Mouse (Mus musculus): ENCODE results near the gene Tnfrsf8.

The Tnfrsf8 gene

GRCm38 (mm10) chr4:145264761-145265160 lies 50.2 kb downstream of the Tnfrsf8 start:
- DNase-seq, result no peak

- no peak for DNase-seq
Measured at GRCm38 (mm10) chr4:145263583-145263982, 51.4 kb downstream of the Tnfrsf8 start.

- DNase-seq, result no peak
Measured at GRCm38 (mm10) chr4:145260802-145261201, 54.2 kb downstream of the Tnfrsf8 start.

- DNase-seq, result no peak
Measured at GRCm38 (mm10) chr4:145257751-145258434, 57.1 kb downstream of the Tnfrsf8 start.

- DNase-seq, result no peak
Measured at GRCm38 (mm10) chr4:145256144-145256543, 58.8 kb downstream of the Tnfrsf8 start.

GRCm38 (mm10) chr4:145254418-145254817 lies 60.5 kb downstream of the Tnfrsf8 start:
- no peak for DNase-seq

GRCm38 (mm10) chr4:145252611-145253010 lies 62.4 kb downstream of the Tnfrsf8 start:
- no peak for DNase-seq

GRCm38 (mm10) chr4:145251546-145251945 lies 63.4 kb downstream of the Tnfrsf8 start:
- no peak for DNase-seq

GRCm38 (mm10) chr4:145250002-145250401 lies 65.0 kb downstream of the Tnfrsf8 start:
- no peak for DNase-seq

- DNase-seq, result no peak
Measured at GRCm38 (mm10) chr4:145247556-145247955, 67.4 kb downstream of the Tnfrsf8 start.

- DNase-seq, result no peak
Measured at GRCm38 (mm10) chr4:145246173-145247011, 68.6 kb downstream of the Tnfrsf8 start, which contains the start of gene Tnfrsf1b. Gene Tnfrsf1b (minus strand): TSS chr4:145246870.

GRCm38 (mm10) chr4:145245581-145245980 lies 69.4 kb downstream of the Tnfrsf8 start:
- no peak for DNase-seq

- DNase-seq, result no peak
Measured at GRCm38 (mm10) chr4:145244676-145245075, 70.3 kb downstream of the Tnfrsf8 start.

GRCm38 (mm10) chr4:145242719-145243350 lies 72.1 kb downstream of the Tnfrsf8 start:
- no peak for DNase-seq

- DNase-seq, result no peak
Measured at GRCm38 (mm10) chr4:145240723-145241231, 74.2 kb downstream of the Tnfrsf8 start.

GRCm38 (mm10) chr4:145239049-145239830 lies 75.7 kb downstream of the Tnfrsf8 start:
- peak; percentile 49 for DNase-seq

- DNase-seq, result no peak
Measured at GRCm38 (mm10) chr4:145236027-145236426, 78.9 kb downstream of the Tnfrsf8 start.

GRCm38 (mm10) chr4:145233487-145234228 lies 81.3 kb downstream of the Tnfrsf8 start:
- DNase-seq, result no peak

GRCm38 (mm10) chr4:145231732-145232131 lies 83.2 kb downstream of the Tnfrsf8 start:
- DNase-seq, result no peak

GRCm38 (mm10) chr4:145230647-145231046 lies 84.3 kb downstream of the Tnfrsf8 start:
- DNase-seq, result no peak

GRCm38 (mm10) chr4:145229524-145230163 lies 85.3 kb downstream of the Tnfrsf8 start:
- DNase-seq, result no peak
